Mouse (Mus musculus) layer of hippocampus, adult 2 months (tissue): ENCODE data around the gene Gm6309. TPM values are rescaled to one million over a fixed set of nuclear protein-coding genes. Genes with fewer than 3 reads are reported as not detected.
"Not testable (repeated sequence)": the region's sequence is repeated elsewhere in the genome, so short reads cannot be mapped to it uniquely, and the experiment has no call there.

ENCODE experiments used
- DNase-seq, 2 experiments: peaks; one replicate each; pipeline ENCODE4 v3.0.0; 2022; ENCODE audit warnings: low spot score in 2 of 2
- H3K27ac ChIP-seq: fragments of 200-600 bp; 2 replicates; pipeline ENCODE4 v1.8.1; 2022
- H3K4me3 ChIP-seq: fragments of 200-600 bp; 2 replicates; pipeline ENCODE4 v1.8.1; 2022; ENCODE audit warnings: mild to moderate bottlenecking
- CTCF ChIP-seq: fragments of 200-600 bp; conservative IDR thresholded peaks from 2 replicates; pipeline ENCODE4 v1.8.1; 2022; ENCODE audit warnings: antibody characterized with exemption, mild to moderate bottlenecking, moderate library complexity
- long read RNA-seq, 2 experiments: library from polyadenylated mRNA; stranded (forward); transcript quantifications; one replicate each; pipeline ENCODE4 v2.0.0; 2021; ENCODE audit warnings: borderline mapping rate in 2 of 2
- total RNA-seq, 2 experiments: library from RNA; stranded (reverse); gene quantifications; 2 replicates each; pipeline ENCODE4 v1.2.3; 2021

The Gm6309 gene
- total RNA-seq = not detected
- long read RNA-seq, experiment 1 = 0 reads
- long read RNA-seq, experiment 2 = 0 reads

DNA sequence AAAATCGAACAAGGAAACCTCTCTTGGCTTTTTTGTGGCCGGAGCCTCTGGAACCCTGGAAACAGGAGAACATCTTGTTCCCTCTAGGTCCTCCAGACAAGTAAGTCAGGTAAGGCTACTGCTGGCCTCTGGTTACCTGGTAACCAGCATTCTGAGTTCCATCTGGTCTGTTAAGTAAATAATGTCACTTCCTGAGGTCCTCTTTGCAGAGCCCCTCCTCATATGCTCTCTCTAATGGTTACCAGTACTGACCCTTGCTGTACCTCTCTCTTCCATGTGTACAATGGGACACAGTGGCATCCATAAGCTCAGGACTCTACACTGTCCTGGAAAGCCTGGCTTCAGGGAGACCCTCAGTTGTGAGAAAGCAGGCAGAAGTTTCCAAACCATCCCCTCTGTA is at the start of gene Gm6309:
TSS of gene Gm6309 (minus strand) at position 101 of the 400 bp plus-strand sequence.
- not testable (repeated sequence) for H3K27ac ChIP-seq, DNase-seq, H3K4me3 ChIP-seq

DNA sequence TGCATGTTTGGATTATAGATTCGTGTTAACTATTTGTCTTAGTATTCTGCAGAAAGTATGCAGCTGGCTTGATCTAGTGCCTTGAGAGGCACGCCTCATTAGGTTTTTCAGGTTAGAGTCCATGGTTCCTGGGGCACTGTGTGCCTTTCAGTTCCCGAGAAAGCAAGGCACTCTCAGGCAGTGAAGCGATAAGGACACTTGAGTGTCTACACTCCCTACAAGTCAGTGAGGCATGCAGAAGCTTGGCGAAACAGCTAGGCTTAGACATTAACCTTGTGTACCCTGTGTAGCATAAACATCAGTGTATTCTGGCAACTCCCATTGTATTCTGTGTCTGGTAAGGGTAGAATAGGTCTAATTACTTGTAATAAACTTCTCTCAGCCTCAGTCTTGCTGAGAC is 35.0 kb upstream of the Gm6309 start:
- no peak overlapping the region for H3K27ac ChIP-seq
- H3K4me3 ChIP-seq = no peak overlapping the region
- TF ChIP-seq CTCF = no peak
- no peak for DNase-seq

DNA sequence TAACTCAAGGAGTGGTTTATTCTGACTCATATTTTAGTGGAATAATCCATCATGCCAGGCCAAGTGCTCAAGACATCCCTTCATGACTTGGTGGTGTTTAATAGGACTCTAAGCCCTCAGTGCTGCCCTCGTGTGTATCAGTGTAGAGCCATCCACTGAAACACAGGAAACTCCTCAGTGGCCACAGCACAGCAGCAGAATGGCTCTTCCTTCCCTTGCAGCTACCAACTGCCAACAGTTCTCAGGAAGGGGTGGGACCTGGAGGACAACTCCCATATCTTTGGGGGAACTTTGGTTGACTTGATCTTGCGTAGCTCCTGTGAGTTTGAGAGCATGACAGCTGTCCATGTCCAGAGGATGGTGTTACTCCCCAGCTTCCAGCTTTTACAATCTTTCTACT is 33.4 kb upstream of the Gm6309 start:
- no peak overlapping the region for H3K4me3 ChIP-seq
- 0 out of 2 replicates have a peak, but pooled peaks have one; percentile 9 for TF ChIP-seq CTCF
- DNase-seq = no peak
- no peak overlapping the region for H3K27ac ChIP-seq

GRCm38 (mm10) chr5:146200580-146200979 is 30.1 kb upstream of the Gm6309 start:
- Histone ChIP-seq H3K27ac (no peak overlapping the region), H3K4me3 (no peak overlapping the region)
- peak; percentile 60 for TF ChIP-seq CTCF
- no peak for DNase-seq

DNA sequence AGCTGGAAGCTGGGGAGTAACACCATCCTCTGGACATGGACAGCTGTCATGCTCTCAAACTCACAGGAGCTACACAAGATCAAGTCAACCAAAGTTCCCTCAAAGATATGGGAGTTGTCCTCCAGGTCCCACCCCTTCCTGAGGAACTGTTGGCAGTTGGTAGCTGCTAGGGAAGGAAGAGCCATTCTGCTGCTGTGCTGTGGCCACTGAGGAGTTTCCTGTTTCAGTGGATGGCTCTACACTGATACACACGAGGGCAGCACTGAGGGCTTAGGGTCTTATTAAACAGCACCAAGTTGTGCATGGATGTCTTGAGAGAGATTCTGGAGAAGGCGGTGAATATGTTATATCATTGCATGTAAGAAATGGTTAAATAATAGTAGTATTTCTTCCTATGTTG is 29.0 kb upstream of the Gm6309 start:
- TF ChIP-seq CTCF = peak; percentile 19; the same call in 1 of the 2 replicates
- DNase-seq = no peak
- Histone ChIP-seq H3K27ac (no peak overlapping the region), H3K4me3 (no peak overlapping the region)

GRCm38 (mm10) chr5:146199073-146199472 is 28.6 kb upstream of the Gm6309 start:
- DNase-seq = no peak
- Histone ChIP-seq H3K27ac (no peak overlapping the region), H3K4me3 (no peak overlapping the region)
- TF ChIP-seq CTCF = no peak

GRCm38 (mm10) chr5:146193360-146193759 is 22.8 kb upstream of the Gm6309 start:
- no peak for TF ChIP-seq CTCF
- no peak for DNase-seq
- H3K27ac ChIP-seq = no peak overlapping the region
- no peak overlapping the region for H3K4me3 ChIP-seq

DNA sequence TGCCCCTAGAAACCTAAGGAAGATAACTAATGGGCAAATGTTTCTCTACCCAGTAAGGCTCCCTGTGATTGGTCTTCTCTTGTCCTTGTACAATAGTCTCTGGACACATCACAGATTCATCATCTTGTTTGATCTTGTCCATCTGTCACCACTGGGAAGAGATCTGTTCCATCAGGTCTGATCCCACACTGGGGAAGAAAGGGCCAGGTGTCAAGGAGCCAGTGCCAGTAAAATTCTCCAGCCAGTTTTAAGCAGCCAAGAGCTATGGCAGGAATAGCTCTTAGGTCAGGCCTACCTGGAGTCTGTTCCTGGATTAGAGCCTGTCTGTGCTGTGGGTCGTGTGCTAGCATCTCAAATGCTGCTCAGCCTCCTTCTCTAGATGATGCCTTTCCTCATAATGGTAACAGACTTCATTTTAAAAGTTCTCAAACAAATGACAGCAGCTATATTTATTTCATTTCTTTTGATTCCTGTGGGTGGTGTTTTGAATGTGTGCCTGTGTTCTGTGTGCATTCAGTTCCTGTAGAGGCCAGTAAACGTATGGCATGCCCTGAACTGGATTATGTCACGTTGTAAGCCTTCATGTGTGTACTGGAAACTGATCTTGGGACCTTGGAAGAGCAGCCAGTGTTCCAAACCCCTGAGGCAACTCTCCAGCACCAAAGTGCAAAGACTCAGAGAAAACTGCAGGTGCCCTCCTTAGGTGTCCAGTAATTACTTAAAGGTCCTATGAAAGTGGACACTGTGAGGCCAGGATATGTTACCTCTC is 20.2 kb upstream of the Gm6309 start:
- no peak for TF ChIP-seq CTCF
- no peak for DNase-seq
- Histone ChIP-seq H3K27ac (no peak overlapping the region), H3K4me3 (no peak overlapping the region)

- Histone ChIP-seq H3K27ac (no peak overlapping the region), H3K4me3 (no peak overlapping the region)
- no peak for TF ChIP-seq CTCF
- DNase-seq = no peak
These were observed 19.6 kb upstream of the Gm6309 start for GRCm38 (mm10) chr5:146190093-146190492.

DNA sequence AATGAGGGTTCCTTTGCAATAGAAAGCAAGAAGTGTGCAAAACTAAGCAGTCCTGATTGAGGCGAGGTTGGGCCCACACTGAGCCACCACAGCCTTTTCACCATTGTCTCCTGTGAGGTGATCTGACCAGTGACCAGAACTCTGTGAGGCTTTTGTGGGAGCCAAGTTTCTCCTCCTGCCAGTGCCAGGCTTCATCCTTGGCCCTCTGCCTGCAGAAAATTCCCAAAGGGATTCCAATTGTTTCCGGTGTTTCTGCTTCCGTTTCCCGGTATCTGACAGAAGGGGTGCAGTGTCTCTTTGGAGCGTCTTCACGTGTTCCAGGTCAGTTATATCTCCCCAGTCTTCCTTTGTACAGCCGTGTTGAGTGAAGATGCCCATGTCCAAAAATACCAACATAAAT is 18.2 kb upstream of the Gm6309 start:
- Histone ChIP-seq H3K27ac (no peak overlapping the region), H3K4me3 (no peak overlapping the region)
- TF ChIP-seq CTCF = no peak
- DNase-seq = no peak

DNA sequence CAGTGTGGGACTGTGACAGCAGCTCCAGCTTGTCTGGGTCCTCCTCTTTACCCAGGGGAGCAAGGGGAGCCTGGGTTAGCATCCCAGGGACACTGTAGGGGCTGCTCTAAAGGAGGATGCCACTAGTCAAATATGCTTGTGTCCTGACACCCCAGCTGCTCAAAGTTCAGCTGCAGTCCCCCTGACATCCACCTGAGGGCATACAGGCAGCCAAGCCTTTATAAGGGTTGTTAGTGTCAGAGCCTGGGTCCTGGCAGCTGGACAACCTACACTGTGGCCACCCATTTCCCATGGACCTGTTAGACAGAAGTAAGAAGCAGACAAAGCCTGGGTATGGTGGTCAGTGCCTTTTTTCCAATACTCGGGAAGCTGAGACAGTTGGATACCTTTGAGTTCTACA is 17.6 kb upstream of the Gm6309 start:
- no peak overlapping the region for H3K27ac ChIP-seq

DNA sequence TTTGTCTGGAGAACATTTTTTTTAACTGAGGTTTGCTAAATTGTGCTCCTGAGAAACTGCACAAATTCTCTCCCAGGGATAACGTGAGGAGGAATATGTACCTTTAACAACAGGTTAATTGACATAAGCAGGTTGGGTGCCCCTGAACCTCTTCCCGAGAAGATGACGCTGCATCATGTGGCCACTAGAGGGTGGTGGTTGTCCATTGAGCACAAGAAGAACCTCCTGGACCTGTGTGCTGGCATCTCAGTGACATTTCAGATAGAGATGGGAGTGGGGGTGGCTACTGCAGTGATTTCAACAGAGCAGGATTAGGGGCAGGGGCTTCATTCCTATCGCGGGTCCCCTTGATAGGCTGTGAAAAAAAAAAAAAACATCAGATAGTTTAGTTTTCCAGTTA is 16.9 kb upstream of the Gm6309 start:
- not testable (repeated sequence) for H3K4me3 ChIP-seq, H3K27ac ChIP-seq
- TF ChIP-seq CTCF = peak; percentile 82
- peak; percentile 50 to 77 for DNase-seq

More for the DNA sequence above, 17.6 kb upstream of the Gm6309 start:
- DNase-seq = no peak
- TF ChIP-seq CTCF = peak; percentile 27; the same call in 1 of the 2 replicates
- H3K4me3 ChIP-seq = no peak overlapping the region

GRCm38 (mm10) chr5:146185204-146185603 is 14.7 kb upstream of the Gm6309 start, which contains the start of gene 1700001J03Rik:
TSS of gene 1700001J03Rik (minus strand) at chr5:146185304.
- DNase-seq, H3K27ac ChIP-seq, H3K4me3 ChIP-seq: not testable (repeated sequence)

DNA sequence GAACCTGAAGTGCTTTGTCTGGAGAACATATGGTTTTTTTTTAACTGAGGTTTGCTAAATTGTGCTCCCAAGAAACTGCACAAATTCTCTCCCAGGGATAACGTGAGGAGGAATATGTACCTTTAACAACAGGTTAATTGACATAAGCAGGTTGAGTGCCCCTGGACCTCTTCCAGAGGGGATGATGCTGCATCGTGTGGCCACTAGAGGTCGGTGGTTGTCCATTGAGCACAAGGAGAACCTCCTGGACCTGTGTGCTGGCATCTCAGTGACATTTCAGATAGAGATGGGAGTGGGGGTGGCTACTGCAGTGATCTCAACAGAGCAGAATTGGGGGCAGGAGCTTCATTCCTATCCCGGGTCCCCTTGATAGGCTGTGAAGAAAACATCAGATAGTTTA is 2.2 kb upstream of the Gm6309 start:
- peak; percentile 59 for TF ChIP-seq CTCF
- not testable (repeated sequence) for H3K27ac ChIP-seq, H3K4me3 ChIP-seq, DNase-seq

GRCm38 (mm10) chr5:146160439-146160838 is 10.1 kb downstream of the Gm6309 start, which contains the start of gene Gm5565:
TSS of gene Gm5565 (minus strand) at chr5:146160539.
- H3K4me3 ChIP-seq, DNase-seq, H3K27ac ChIP-seq: not testable (repeated sequence)

GRCm38 (mm10) chr5:146158326-146158725 is 12.2 kb downstream of the Gm6309 start:
- not testable (repeated sequence) for DNase-seq, H3K4me3 ChIP-seq

More at GRCm38 (mm10) chr5:146158326-146158725, 12.2 kb downstream of the Gm6309 start:
- H3K27ac ChIP-seq = not testable (repeated sequence)
